Mouse (Mus musculus) CH12.LX (cell line): ENCODE measurements around the gene 4930415O20Rik.

Source experiments
- CTCF ChIP-seq, 2 experiments: IDR thresholded peaks in 1 of 2; conservative IDR thresholded peaks in 1 of 2; 2 replicates each; pipeline ENCODE4 v1.5.1; 2011 to 2012; ENCODE audit warnings: low read depth in 2 of 2, low read length in 2 of 2, improper control_type of control experiment in 1 of 2, inconsistent platforms in 1 of 2, mild to moderate bottlenecking in 1 of 2, moderate library complexity in 1 of 2
- HCFC1 ChIP-seq: IDR thresholded peaks from 2 replicates; pipeline ENCODE4 v1.6.1; 2012; ENCODE audit warnings: low read depth, mild to moderate bottlenecking, inconsistent platforms, low read length, improper control_type of control experiment
- KAT2A ChIP-seq: IDR thresholded peaks from 2 replicates; pipeline ENCODE4 v1.6.1; 2012; ENCODE audit warnings: low read length, improper control_type of control experiment, inconsistent platforms; ENCODE audit not compliant: insufficient replicate concordance
- POLR2AphosphoS2 ChIP-seq: IDR thresholded peaks from 2 replicates; pipeline ENCODE4 v1.6.1; 2011; ENCODE audit warnings: low read depth, low read length, improper control_type of control experiment

DNA sequence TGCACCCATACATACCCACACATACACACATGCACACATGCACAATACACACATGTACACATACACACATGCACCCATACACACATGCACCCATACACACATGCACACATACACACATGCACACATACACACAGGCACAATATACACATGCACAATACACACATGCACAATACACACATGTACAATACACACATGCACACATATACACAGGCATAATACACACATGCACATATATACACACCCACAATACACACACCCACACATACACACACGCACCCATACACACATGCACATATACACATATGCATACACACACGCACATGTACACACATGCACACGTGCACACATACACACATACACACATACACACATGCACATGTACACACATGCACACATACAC, 41.4 kb downstream of the 4930415O20Rik start:
- TF ChIP-seq POLR2AphosphoS2 (no peak), KAT2A (no peak), CTCF (conservative IDR thresholded peaks at IDR 0.05 in 1 of 2, IDR thresholded peaks at IDR 0.05 in 1 of 2; ENCODE audit: low read depth in 2 of 2, low read length in 2 of 2) (no peak), HCFC1 (no peak)
